Mouse (Mus musculus) C2C12 (cell line): ENCODE measurements around the gene Yjefn3.
A peak's percentile ranks its signal among the peaks of the same experiment; 100 is the strongest.

ENCODE experiments used
- CEBPB ChIP-seq: IDR thresholded peaks from one replicate; pipeline ENCODE4 v1.6.1; 2011; ENCODE audit warnings: low read depth, mild to moderate bottlenecking, control low read depth, moderate library complexity
- CTCF ChIP-seq: IDR thresholded peaks from one replicate; pipeline ENCODE4 v1.5.1; 2011; ENCODE audit not compliant: control insufficient read depth, insufficient read depth, insufficient read length
- FOSL1 ChIP-seq: IDR thresholded peaks from one replicate; pipeline ENCODE4 v1.8.0; 2011; ENCODE audit warnings: mild to moderate bottlenecking, low read length; ENCODE audit not compliant: poor library complexity, insufficient read depth, severe bottlenecking
- MAX ChIP-seq: IDR thresholded peaks from one replicate; pipeline ENCODE4 v1.6.1; 2011; ENCODE audit warnings: mild to moderate bottlenecking, control low read depth
- MYOD1 ChIP-seq: IDR thresholded peaks from one replicate; pipeline ENCODE4 v1.6.1; 2011; ENCODE audit warnings: low read depth; ENCODE audit not compliant: control insufficient read depth, insufficient read length
- USF1 ChIP-seq: IDR thresholded peaks from one replicate; pipeline ENCODE4 v1.6.1; 2011; ENCODE audit warnings: low read depth, mild to moderate bottlenecking, control low read depth, moderate library complexity

DNA sequence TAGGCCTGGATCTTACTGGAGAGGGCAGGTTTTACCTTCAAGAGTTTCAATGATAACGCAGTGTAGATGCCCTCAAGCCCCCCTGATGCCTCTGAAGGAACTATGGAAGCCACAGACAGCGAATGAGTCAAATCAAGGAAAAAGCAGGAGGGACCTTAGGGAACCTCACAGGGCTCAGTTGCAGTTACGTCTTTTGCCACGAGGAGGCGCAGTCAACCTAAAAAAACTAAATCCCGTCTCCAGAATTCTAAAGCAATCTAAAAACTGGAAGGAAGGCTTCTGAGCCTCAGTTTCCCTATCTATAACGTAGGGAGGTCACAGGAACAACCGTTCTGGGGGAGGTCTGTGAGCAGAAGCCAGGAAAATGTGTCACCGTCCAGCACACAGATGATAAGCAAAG is 28.4 kb downstream of the Yjefn3 start:
- TF ChIP-seq CTCF (peak; percentile 40), MAX (no peak), CEBPB (no peak), FOSL1 (no peak), MYOD1 (no peak), USF1 (no peak)
